Comparison of ENCODE assay signal across 8 mouse cellular contexts in the genomic region with DNA sequence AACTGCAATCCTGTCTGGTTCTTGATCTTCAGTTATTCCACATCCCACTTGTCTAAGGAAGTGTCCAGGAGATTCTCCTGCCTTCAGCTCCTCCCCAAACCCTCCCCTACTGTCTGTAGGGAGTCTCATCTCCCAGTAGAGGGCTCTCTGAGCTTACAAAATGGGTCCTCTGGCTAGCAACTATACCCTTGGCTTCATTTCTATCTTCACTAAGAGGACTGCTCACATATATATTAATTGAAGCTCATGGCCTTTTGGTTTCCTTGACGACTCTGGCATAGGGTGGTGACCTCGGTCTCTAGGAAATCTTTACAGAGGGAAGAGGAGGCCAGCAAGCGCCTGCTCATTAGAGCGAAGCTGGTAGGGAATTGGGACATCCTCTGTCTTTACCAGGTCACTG. TPM values are rescaled to one million over a fixed set of nuclear protein-coding genes. Genes with fewer than 3 reads are reported as not detected.
A peak's percentile ranks its signal among the peaks of the same experiment; 100 is the strongest.
DNase-seq lines count a peak whose midpoint lies in the region; ATAC-seq and TF ChIP-seq lines count a peak whose summit lies in the region.

No protein-coding gene starts in this region.

- DNase-seq in adrenal gland, postnatal 10 days: peak; percentile 53
- no peak for DNase-seq in adrenal gland, postnatal 25 days
- DNase-seq in midbrain, embryonic 10.5 days (ENCODE audit: low spot score): no peak
- DNase-seq in midbrain, embryonic 11.5 days (ENCODE audit: low spot score, missing footprints): no peak
- DNase-seq in lung, adult 2 months: peak; percentile 18
- DNase-seq in left cerebral cortex, adult 18-20 months (ENCODE audit: low spot score in 2 of 2): no peak

- H3K4me1 ChIP-seq in midbrain, embryonic 10.5 days: peaks cover 37% of the 10 kb centered on the region
- H3K4me1 ChIP-seq in midbrain, embryonic 11.5 days (ENCODE audit: control insufficient read depth, insufficient read depth, low read length): peaks cover 15% of the 10 kb centered on the region
- H3K4me1 ChIP-seq in heart, embryonic 15.5 days (replicated peaks): peaks cover 25% of the 10 kb centered on the region
- peaks cover 13% of the 10 kb centered on the region for H3K4me1 ChIP-seq in lung, adult 2 months (ENCODE audit: control insufficient read depth, insufficient read depth, low read length)
- H3K4me1 ChIP-seq in small intestine, adult 2 months (ENCODE audit: control insufficient read depth, insufficient read depth, insufficient read length, low read length): peaks cover 5% of the 10 kb centered on the region; the same call in 1 of the 2 replicates

- H3K4me3 ChIP-seq in midbrain, embryonic 10.5 days: no peak overlapping the region
- no peak overlapping the region for H3K4me3 ChIP-seq in midbrain, embryonic 11.5 days (ENCODE audit: low read depth, low read length)
- no peak overlapping the region for H3K4me3 ChIP-seq in heart, embryonic 15.5 days
- H3K4me3 ChIP-seq in lung, adult 2 months (replicated peaks; ENCODE audit: extremely low read depth, low read depth, low read length): no peak overlapping the region
- H3K4me3 ChIP-seq in small intestine, adult 2 months (ENCODE audit: low read depth, low read length): no peak overlapping the region

- no peak overlapping the region for H3K9ac ChIP-seq in midbrain, embryonic 11.5 days (ENCODE audit: low read length)
- H3K9ac ChIP-seq in heart, embryonic 15.5 days: no peak overlapping the region

- 0 out of 2 replicates have a peak, but pooled peaks cover 5% of the 10 kb centered on the region for H3K36me3 ChIP-seq in midbrain, embryonic 10.5 days
- H3K36me3 ChIP-seq in midbrain, embryonic 11.5 days (ENCODE audit: control insufficient read depth, insufficient read depth, low read length): no peaks in the 10 kb centered on the region
- H3K36me3 ChIP-seq in heart, embryonic 15.5 days: peaks cover 13% of the 10 kb centered on the region; the same call in 1 of the 2 replicates
- H3K36me3 ChIP-seq in small intestine, adult 2 months (ENCODE audit: control insufficient read depth, insufficient read depth, low read length): peaks cover 1% of the 10 kb centered on the region; the same call in 1 of the 2 replicates

- no peaks in the 10 kb centered on the region for H3K9me3 ChIP-seq in midbrain, embryonic 10.5 days (replicated peaks)
- H3K9me3 ChIP-seq in midbrain, embryonic 11.5 days (ENCODE audit: control insufficient read depth, low read length): no peaks in the 10 kb centered on the region
- no peaks in the 10 kb centered on the region for H3K9me3 ChIP-seq in heart, embryonic 15.5 days (replicated peaks)

- peak; percentile 42; the same call in 1 of the 2 replicates for TF ChIP-seq CTCF in lung, adult 2 months (IDR thresholded peaks at IDR 0.05; ENCODE audit: insufficient read depth, low read length)
- TF ChIP-seq CTCF in small intestine, adult 2 months (IDR thresholded peaks at IDR 0.05; ENCODE audit: extremely low read depth, insufficient read length, insufficient replicate concordance, low read depth, low read length): peak; percentile 34; the same call in 1 of the 2 replicates

- no peak for ATAC-seq in midbrain, embryonic 11.5 days (ENCODE audit: low FRiP score)
- ATAC-seq in heart, embryonic 15.5 days (replicated peaks; ENCODE audit: insufficient number of reproducible peaks, insufficient read depth, low FRiP score, low read depth): no peak

- no peak overlapping the region for H3K4me2 ChIP-seq in midbrain, embryonic 11.5 days
- no peak overlapping the region for H3K4me2 ChIP-seq in heart, embryonic 15.5 days

- TF ChIP-seq POLR2A in lung, adult 2 months (IDR thresholded peaks at IDR 0.05; ENCODE audit: borderline replicate concordance, extremely low read depth, low read depth, low read length): no peak
- TF ChIP-seq POLR2A in small intestine, adult 2 months (IDR thresholded peaks at IDR 0.05; ENCODE audit: low read depth, low read length): no peak

- 50% methylated on average over 4 of the region's 4 CpGs for WGBS in midbrain, embryonic 10.5 days
- 52% methylated on average over 4 of the region's 4 CpGs for WGBS in midbrain, embryonic 11.5 days
- 48% methylated on average over 4 of the region's 4 CpGs for WGBS in heart, embryonic 15.5 days
- 31% methylated on average over 4 of the region's 4 CpGs for WGBS in lung, adult 2 months
- 49% methylated on average over 4 of the region's 4 CpGs for WGBS in small intestine, adult 2 months

- peaks cover 12% of the 10 kb centered on the region; the same call in 1 of the 2 replicates for H3K27me3 ChIP-seq in midbrain, embryonic 10.5 days (ENCODE audit: low read depth, poor library complexity, severe bottlenecking)
- no peaks in the 10 kb centered on the region for H3K27me3 ChIP-seq in midbrain, embryonic 11.5 days (ENCODE audit: control insufficient read depth, insufficient read depth, low read length)
- H3K27me3 ChIP-seq in heart, embryonic 15.5 days: no peaks in the 10 kb centered on the region
- no peaks in the 10 kb centered on the region for H3K27me3 ChIP-seq in small intestine, adult 2 months (ENCODE audit: control insufficient read depth, insufficient read depth, low read length)

- H3K27ac ChIP-seq in midbrain, embryonic 10.5 days (replicated peaks): peak overlapping the region; percentile 92; the same call in 1 of the 2 replicates
- H3K27ac ChIP-seq in midbrain, embryonic 11.5 days (ENCODE audit: low read depth, low read length): no peak overlapping the region
- peak overlapping the region; percentile 98; the same call in 1 of the 2 replicates for H3K27ac ChIP-seq in heart, embryonic 15.5 days
- no peak overlapping the region for H3K27ac ChIP-seq in small intestine, adult 2 months (ENCODE audit: insufficient read depth, low read depth, low read length)

RNA-seq across cellular contexts. Expression of gene Sfxn3, which starts 9.1 kb away (rescaled TPM):
- total RNA-seq in adrenal gland, postnatal 10 days (2021): 10 to 100 TPM; 39.3 to 51.5 TPM
- 49.3 and 65.0 TPM in 2 replicates for total RNA-seq in adrenal gland, postnatal 25 days (2021)
- 8.3 and 15.3 TPM in 2 replicates for polyA plus RNA-seq in midbrain, embryonic 10.5 days (2016; fragmentation: Nextera tagmentation; extraction: Ambion mirVana)
- 17.7 and 20.4 TPM in 2 replicates for polyA plus RNA-seq in midbrain, embryonic 11.5 days (2014; fragmentation: Nextera tagmentation; extraction: Ambion mirVana)
- 16.1 and 22.1 TPM in 2 replicates for polyA plus RNA-seq in heart, embryonic 15.5 days (2015; fragmentation: Nextera tagmentation; extraction: Ambion mirVana)
- polyA plus RNA-seq in lung, adult 2 months (2012; rRNA removed): 61.8 and 84.2 TPM in 2 replicates
- 8.8 and 9.5 TPM in 2 replicates for polyA plus RNA-seq in small intestine, adult 2 months (2012; rRNA removed)
- total RNA-seq in left cerebral cortex, adult 18-20 months (2021): 100 to 1,000 TPM; 118 to 125 TPM

RNA-seq across cellular contexts. Expression of gene Pdzd7, which starts 10.8 kb away (rescaled TPM):
- total RNA-seq in adrenal gland, postnatal 10 days (2021): under 1 TPM; 0.21 to 0.48 TPM
- total RNA-seq in adrenal gland, postnatal 25 days (2021): 0.52 TPM in 1 of 2 replicates, not detected in the other
- 0.19 and 0.34 TPM in 2 replicates for polyA plus RNA-seq in midbrain, embryonic 10.5 days (2016; fragmentation: Nextera tagmentation; extraction: Ambion mirVana)
- 0.17 and 0.19 TPM in 2 replicates for polyA plus RNA-seq in midbrain, embryonic 11.5 days (2014; fragmentation: Nextera tagmentation; extraction: Ambion mirVana)
- polyA plus RNA-seq in heart, embryonic 15.5 days (2015; fragmentation: Nextera tagmentation; extraction: Ambion mirVana): 0.11 and 0.16 TPM in 2 replicates
- 0.64 and 1.2 TPM in 2 replicates for polyA plus RNA-seq in lung, adult 2 months (2012; rRNA removed)
- polyA plus RNA-seq in small intestine, adult 2 months (2012; rRNA removed): 0.29 and 1.2 TPM in 2 replicates
- total RNA-seq in left cerebral cortex, adult 18-20 months (2021): 1 to 10 TPM; 4.3 to 5.6 TPM

RNA-seq across cellular contexts. Expression of gene Kazald1, which starts 18.7 kb away (rescaled TPM):
- total RNA-seq in adrenal gland, postnatal 10 days (2021): 1 to 10 TPM; 8.2 to 9.2 TPM
- total RNA-seq in adrenal gland, postnatal 25 days (2021): 3.9 and 5.6 TPM in 2 replicates
- 0.38 and 0.39 TPM in 2 replicates for polyA plus RNA-seq in midbrain, embryonic 10.5 days (2016; fragmentation: Nextera tagmentation; extraction: Ambion mirVana)
- polyA plus RNA-seq in midbrain, embryonic 11.5 days (2014; fragmentation: Nextera tagmentation; extraction: Ambion mirVana): 0.38 and 0.39 TPM in 2 replicates
- 14.1 and 18.4 TPM in 2 replicates for polyA plus RNA-seq in heart, embryonic 15.5 days (2015; fragmentation: Nextera tagmentation; extraction: Ambion mirVana)
- 10.4 and 11.0 TPM in 2 replicates for polyA plus RNA-seq in lung, adult 2 months (2012; rRNA removed)
- polyA plus RNA-seq in small intestine, adult 2 months (2012; rRNA removed): 2.2 and 2.4 TPM in 2 replicates
- total RNA-seq in left cerebral cortex, adult 18-20 months (2021): 1 to 10 TPM; 6.7 to 7.3 TPM

RNA-seq across cellular contexts. Expression of gene Lzts2, which starts 42.1 kb away (rescaled TPM):
- total RNA-seq in adrenal gland, postnatal 10 days (2021): 10 to 100 TPM; 63.1 to 77.8 TPM
- total RNA-seq in adrenal gland, postnatal 25 days (2021): 83.2 and 101 TPM in 2 replicates
- 55.1 and 58.4 TPM in 2 replicates for polyA plus RNA-seq in midbrain, embryonic 10.5 days (2016; fragmentation: Nextera tagmentation; extraction: Ambion mirVana)
- 35.7 and 44.1 TPM in 2 replicates for polyA plus RNA-seq in midbrain, embryonic 11.5 days (2014; fragmentation: Nextera tagmentation; extraction: Ambion mirVana)
- polyA plus RNA-seq in heart, embryonic 15.5 days (2015; fragmentation: Nextera tagmentation; extraction: Ambion mirVana): 44.5 and 56.9 TPM in 2 replicates
- polyA plus RNA-seq in lung, adult 2 months (2012; rRNA removed): 143 TPM in 2 replicates
- polyA plus RNA-seq in small intestine, adult 2 months (2012; rRNA removed): 40.3 and 50.4 TPM in 2 replicates
- total RNA-seq in left cerebral cortex, adult 18-20 months (2021): 10 to 100 TPM; 39.9 to 43.2 TPM

RNA-seq across cellular contexts. Expression of gene Mrpl43, which starts 50.1 kb away (rescaled TPM):
- 10 to 100 TPM; 50.0 to 58.3 TPM for total RNA-seq in adrenal gland, postnatal 10 days (2021)
- total RNA-seq in adrenal gland, postnatal 25 days (2021): 47.9 and 53.7 TPM in 2 replicates
- polyA plus RNA-seq in midbrain, embryonic 10.5 days (2016; fragmentation: Nextera tagmentation; extraction: Ambion mirVana): 71.6 and 72.9 TPM in 2 replicates
- polyA plus RNA-seq in midbrain, embryonic 11.5 days (2014; fragmentation: Nextera tagmentation; extraction: Ambion mirVana): 67.3 and 69.6 TPM in 2 replicates
- 60.2 and 60.7 TPM in 2 replicates for polyA plus RNA-seq in heart, embryonic 15.5 days (2015; fragmentation: Nextera tagmentation; extraction: Ambion mirVana)
- polyA plus RNA-seq in lung, adult 2 months (2012; rRNA removed): 50.1 and 78.0 TPM in 2 replicates
- polyA plus RNA-seq in small intestine, adult 2 months (2012; rRNA removed): 71.9 and 126 TPM in 2 replicates
- total RNA-seq in left cerebral cortex, adult 18-20 months (2021): 10 to 100 TPM; 38.9 to 44.2 TPM

Comparison
In these comparisons a context has a peak if more than half of its experiments do, and no peak if none do; other contexts are left out.
1. DNase-seq: peak in adrenal gland, postnatal 10 days (single experiment) and lung, adult 2 months (single experiment); none in adrenal gland, postnatal 25 days (single experiment), midbrain, embryonic 10.5 days (single experiment), midbrain, embryonic 11.5 days (single experiment) and left cerebral cortex, adult 18-20 months (0 of 2).
2. H3K27ac ChIP-seq: peak in midbrain, embryonic 10.5 days (single experiment) and heart, embryonic 15.5 days (single experiment); none in midbrain, embryonic 11.5 days (single experiment) and small intestine, adult 2 months (single experiment).